Mouse (Mus musculus): ENCODE results near the gene Akap8l. TPM values are rescaled to one million over a fixed set of nuclear protein-coding genes. Genes with fewer than 3 reads are reported as not detected.

Gene Akap8l
- total RNA-seq, 2 experiments from 2014 or later = 34.5 to 43.4 TPM

GRCm38 (mm10) chr17:32295160-32295559 is 55.2 kb downstream of the Akap8l start:
- intact Hi-C loops (cut with DNase I) = no loop called here
- DNase-seq = no peak
- Histone ChIP-seq H3K27ac (no peak overlapping the region), H3K4me3 (no peak overlapping the region)
- TF ChIP-seq CTCF (IDR thresholded peaks at IDR 0.05) = no peak

DNA sequence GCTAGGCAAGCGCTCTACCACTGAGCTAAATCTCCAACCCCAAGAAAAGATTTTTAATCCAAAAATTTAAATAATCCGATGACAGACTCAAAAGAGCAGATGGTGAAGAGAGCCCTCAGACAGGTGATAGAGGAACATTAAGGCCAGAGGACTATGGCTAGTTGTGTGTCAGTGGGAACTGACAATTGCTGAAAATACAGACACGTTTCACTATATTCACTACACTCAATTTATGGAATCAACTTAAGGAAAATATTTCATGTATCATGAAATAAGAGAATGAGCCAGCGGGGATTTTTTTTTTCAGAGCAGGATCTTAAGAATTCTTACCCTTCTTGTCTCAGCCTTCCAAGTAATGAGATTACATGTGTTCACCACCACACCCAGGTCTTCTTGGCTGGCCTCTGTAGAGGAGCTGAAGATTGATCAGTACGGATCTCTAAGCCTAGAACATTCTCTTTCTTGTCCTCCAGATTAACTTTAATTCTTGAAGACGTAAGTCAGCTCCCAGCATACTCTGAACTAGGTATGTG is 65.2 kb downstream of the Akap8l start:
- TF ChIP-seq CTCF (IDR thresholded peaks at IDR 0.05) = no peak
- Histone ChIP-seq H3K27ac (peak overlapping the region; percentile 97), H3K4me3 (peak overlapping the region; percentile 80)
- intact Hi-C loops (cut with DNase I) = no loop called here
- no peak for DNase-seq

- H3K27ac ChIP-seq = peak within 1 kb of the TSS; percentile 97
- intact Hi-C loops (cut with DNase I) = loop anchor here (5.0 kb wide), 2 partner anchors 37 to 38 kb away; partner anchors contain the start of gene Akap8
- H3K4me3 ChIP-seq = peak within 1 kb of the TSS; percentile 80
- TF ChIP-seq CTCF (IDR thresholded peaks at IDR 0.05) = no peak
- DNase-seq = peak; percentile 95
Observed at GRCm38 (mm10) chr17:32284262-32285137, 65.9 kb downstream of the Akap8l start, which contains the start of gene Brd4. TSS of gene Brd4 (minus strand) at chr17:32284722.

- DNase-seq = peak; percentile 72
- Histone ChIP-seq H3K27ac (peak overlapping the region; percentile 97), H3K4me3 (peak overlapping the region; percentile 80)
- intact Hi-C loops (cut with DNase I) = loop anchor here (5.0 kb wide), 2 partner anchors 36 to 39 kb away; partner anchors contain the start of gene Akap8
- no peak for TF ChIP-seq CTCF (IDR thresholded peaks at IDR 0.05)
Observed at GRCm38 (mm10) chr17:32283771-32284221, 66.6 kb downstream of the Akap8l start.

GRCm38 (mm10) chr17:32283341-32283740 is 67.1 kb downstream of the Akap8l start:
- Histone ChIP-seq H3K4me3 (peak overlapping the region; percentile 80), H3K27ac (peak overlapping the region; percentile 97)
- TF ChIP-seq CTCF (IDR thresholded peaks at IDR 0.05) = no peak
- intact Hi-C loops (cut with DNase I) = loop anchor here (5.0 kb wide), 2 partner anchors 36 to 39 kb away; partner anchors contain the start of gene Akap8
- DNase-seq = peak; percentile 37

- H3K27ac ChIP-seq = no peak overlapping the region
- intact Hi-C loops (cut with DNase I) = loop anchor here (5.0 kb wide), 2 partner anchors 34 to 41 kb away; partner anchors contain the start of gene Akap8
Observed at GRCm38 (mm10) chr17:32281611-32282310, 68.6 kb downstream of the Akap8l start.

DNA sequence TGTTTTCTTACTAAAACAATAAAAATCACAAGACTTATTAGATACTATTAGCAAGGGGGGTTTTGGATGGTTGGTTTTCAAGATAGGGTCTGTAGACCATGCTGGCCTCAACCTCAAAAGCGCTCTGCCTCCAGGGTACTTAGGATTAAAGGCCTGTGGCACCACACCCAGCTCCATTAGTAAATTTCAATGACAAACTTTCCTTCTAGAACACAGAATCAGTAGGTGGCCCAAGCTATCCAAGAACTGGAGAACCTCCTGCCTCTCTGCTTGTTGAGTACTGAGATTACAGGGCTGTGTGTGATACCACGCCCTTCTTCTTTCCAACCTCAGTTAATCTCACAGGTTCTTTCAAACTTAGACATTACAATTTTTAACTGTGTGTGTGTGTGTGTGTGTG is 69.3 kb downstream of the Akap8l start:
- H3K27ac ChIP-seq = no peak overlapping the region
- DNase-seq = no peak
- no peak overlapping the region for H3K4me3 ChIP-seq
- no peak for TF ChIP-seq CTCF (IDR thresholded peaks at IDR 0.05)
- intact Hi-C loops (cut with DNase I) = loop anchor here (5.0 kb wide), 2 partner anchors 34 to 41 kb away; partner anchors contain the start of gene Akap8

More at GRCm38 (mm10) chr17:32281611-32282310, 68.6 kb downstream of the Akap8l start:
- DNase-seq = no peak
- no peak for TF ChIP-seq CTCF (IDR thresholded peaks at IDR 0.05)
- H3K4me3 ChIP-seq = peak overlapping the region; percentile 80

GRCm38 (mm10) chr17:32280575-32280974 is 69.8 kb downstream of the Akap8l start:
- intact Hi-C loops (cut with DNase I) = loop anchor here (5.0 kb wide), 2 partner anchors 33 to 42 kb away; partner anchors contain the start of gene Akap8
- no peak overlapping the region for H3K4me3 ChIP-seq
- no peak for DNase-seq
- H3K27ac ChIP-seq = no peak overlapping the region
- TF ChIP-seq CTCF (IDR thresholded peaks at IDR 0.05) = no peak

GRCm38 (mm10) chr17:32277201-32277600 is 73.2 kb downstream of the Akap8l start:
- intact Hi-C loops (cut with DNase I) = no loop called here
- Histone ChIP-seq H3K27ac (no peak overlapping the region), H3K4me3 (no peak overlapping the region)
- no peak for DNase-seq
- TF ChIP-seq CTCF (IDR thresholded peaks at IDR 0.05) = no peak

- intact Hi-C loops (cut with DNase I) = no loop called here
- TF ChIP-seq CTCF (IDR thresholded peaks at IDR 0.05) = no peak
- DNase-seq = no peak
- Histone ChIP-seq H3K27ac (no peak overlapping the region), H3K4me3 (no peak overlapping the region)
Observed at GRCm38 (mm10) chr17:32275568-32275967, 74.8 kb downstream of the Akap8l start.

Small RNA genes lying within 50 kb of the gene (microRNA-seq; reads per million reads assigned to microRNA genes)
- not detected for gene Gm22201

Other genes with a start within 250 kb of the Akap8l start
- gene Notch3, start 183.8 kb downstream of the Akap8l start, total RNA-seq (2021) = 10 to 100 TPM; 10.7 to 14.8 TPM
- under 1 TPM; 0.25 to 0.61 TPM for gene Ephx3, start 161.1 kb downstream of the Akap8l start, total RNA-seq (2021)
- gene Brd4, start 65.9 kb downstream of the Akap8l start, total RNA-seq (2021) = 10 to 100 TPM; 45.8 to 47.4 TPM
- 10 to 100 TPM; 33.2 to 40.2 TPM for gene Akap8, start 29.4 kb downstream of the Akap8l start, total RNA-seq (2021)
- 10 to 100 TPM; 13.0 to 13.7 TPM for gene Wiz, start 38.8 kb upstream of the Akap8l start, total RNA-seq (2021)
- gene Rasal3, start 53.0 kb upstream of the Akap8l start, total RNA-seq (2021) = under 1 TPM; 0.06 to 0.31 TPM
- gene Pglyrp2, start 73.6 kb upstream of the Akap8l start, total RNA-seq (2021) = not detected
- 1 to 10 TPM in 1 of 2 experiments, under 1 TPM in 1; 0.33 to 2.3 TPM for gene Cyp4f39, start 102.1 kb upstream of the Akap8l start, total RNA-seq (2021)
- 1 to 10 TPM; 1.5 to 2.2 TPM for gene Cyp4f17, start 155.4 kb upstream of the Akap8l start, total RNA-seq (2021)
- gene Cyp4f16, start 186.0 kb upstream of the Akap8l start, total RNA-seq (2021) = 1 to 10 TPM; 1.1 to 2.3 TPM

Measured in gastrocnemius, adult 2 months (tissue).